Mouse (Mus musculus) right cerebral cortex, postnatal 14 days (tissue): ENCODE data around the gene Vash1.

Experiments
- DNase-seq: peaks from one replicate; pipeline ENCODE4 v3.0.0; 2022

The Vash1 gene

DNA sequence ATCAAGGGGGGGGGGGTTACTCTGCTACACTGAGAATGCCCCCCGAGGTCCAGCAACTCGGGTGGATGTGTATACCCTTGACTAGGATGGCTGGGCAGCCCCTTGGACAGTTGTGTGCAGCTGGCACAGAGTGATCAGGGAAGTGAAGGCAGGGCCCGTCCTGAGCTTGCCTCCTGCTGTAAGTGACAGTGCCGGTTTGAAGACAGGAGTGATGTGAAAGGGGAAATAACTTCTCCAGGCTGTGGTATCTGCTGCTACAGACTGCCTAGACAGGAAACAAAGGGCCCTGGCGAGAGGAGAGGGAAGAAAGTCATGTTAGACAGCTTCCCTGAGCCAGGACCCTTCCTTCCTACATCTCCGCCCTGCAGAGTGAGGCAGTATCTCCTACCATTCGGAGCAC is 5.2 kb downstream of the Vash1 start:
- no peak for DNase-seq

DNA sequence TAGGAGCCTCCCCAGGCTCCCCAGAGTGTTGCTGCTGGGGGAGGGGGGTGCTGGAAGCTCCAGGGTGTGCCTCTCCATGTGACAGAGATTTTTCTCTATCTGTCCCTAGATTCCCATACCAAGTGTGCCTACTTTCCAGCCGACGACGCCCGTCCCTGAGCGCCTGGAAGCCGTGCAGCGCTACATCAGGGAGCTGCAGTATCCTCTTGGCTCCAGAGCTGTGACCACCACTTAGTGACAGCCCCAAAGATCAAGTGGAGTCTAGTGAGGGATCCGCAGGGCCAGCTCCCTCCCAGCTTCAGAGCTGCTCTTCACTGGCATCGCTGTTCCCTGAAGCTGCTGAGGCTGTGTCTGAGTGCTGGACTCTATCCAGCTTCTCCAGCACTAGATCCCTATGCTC is 6.8 kb downstream of the Vash1 start:
- no peak for DNase-seq

DNA sequence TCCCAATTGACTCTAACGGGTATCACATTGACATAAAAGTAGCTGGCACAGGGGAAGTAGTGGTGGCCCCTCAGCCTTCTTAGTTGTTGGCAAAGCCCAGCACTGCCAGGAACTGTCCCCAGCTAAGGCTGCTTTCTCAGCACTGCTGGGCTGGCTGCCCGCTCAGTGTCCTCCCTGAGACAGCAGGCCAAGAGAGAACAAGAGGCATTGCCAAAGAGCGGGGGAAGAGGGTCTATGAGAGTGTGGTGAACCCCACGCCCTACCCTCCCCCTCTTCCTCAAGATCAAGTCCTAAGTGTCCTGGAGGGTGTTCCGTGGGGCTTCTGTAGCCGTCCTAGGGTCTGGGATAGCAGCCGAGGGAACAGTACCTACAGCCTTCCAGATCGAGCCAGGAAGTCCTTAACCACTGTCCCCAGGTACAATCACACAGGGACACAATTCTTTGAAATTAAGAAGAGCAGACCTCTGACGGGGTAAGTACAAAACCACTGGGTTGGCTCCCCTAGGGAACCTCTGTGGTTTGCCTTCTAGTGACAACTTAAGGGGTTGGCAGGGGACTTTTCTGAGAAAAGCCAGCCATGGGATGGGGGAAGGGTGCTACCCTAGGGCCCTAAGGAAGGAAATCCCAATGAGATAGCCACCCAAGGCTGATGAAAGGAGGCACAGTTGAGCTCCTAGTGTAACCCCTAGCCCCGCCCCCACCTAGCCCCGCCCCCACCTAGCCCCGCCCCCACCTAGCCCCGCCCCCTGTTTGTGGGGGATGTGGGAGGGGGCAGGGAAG is 8.2 kb downstream of the Vash1 start:
- no peak for DNase-seq

DNA sequence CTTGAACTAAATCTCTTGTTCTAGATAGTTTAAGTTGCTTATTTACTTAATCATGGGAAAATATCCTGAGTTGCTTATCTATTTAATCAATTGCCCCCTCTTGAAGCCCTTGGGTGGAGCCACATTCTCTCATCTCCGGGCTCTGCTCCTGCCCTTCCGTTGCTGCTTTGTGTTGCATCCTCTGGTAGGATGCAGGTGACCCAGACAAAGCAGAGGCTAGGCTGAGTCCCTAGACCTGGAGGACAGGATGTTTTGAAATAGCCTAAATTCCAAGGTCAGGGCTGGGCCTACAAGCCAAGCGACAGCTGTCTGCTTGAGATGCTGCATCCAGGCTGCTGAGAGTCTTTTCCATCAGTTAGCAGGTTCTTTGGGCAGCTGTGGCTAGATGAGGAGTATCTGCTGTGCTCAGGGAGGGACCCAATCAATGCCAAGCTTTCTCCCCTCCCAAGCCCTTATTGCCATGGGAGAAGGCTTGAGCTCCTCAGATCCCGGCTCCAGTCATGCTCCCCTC is 9.0 kb downstream of the Vash1 start:
- DNase-seq = no peak

DNA sequence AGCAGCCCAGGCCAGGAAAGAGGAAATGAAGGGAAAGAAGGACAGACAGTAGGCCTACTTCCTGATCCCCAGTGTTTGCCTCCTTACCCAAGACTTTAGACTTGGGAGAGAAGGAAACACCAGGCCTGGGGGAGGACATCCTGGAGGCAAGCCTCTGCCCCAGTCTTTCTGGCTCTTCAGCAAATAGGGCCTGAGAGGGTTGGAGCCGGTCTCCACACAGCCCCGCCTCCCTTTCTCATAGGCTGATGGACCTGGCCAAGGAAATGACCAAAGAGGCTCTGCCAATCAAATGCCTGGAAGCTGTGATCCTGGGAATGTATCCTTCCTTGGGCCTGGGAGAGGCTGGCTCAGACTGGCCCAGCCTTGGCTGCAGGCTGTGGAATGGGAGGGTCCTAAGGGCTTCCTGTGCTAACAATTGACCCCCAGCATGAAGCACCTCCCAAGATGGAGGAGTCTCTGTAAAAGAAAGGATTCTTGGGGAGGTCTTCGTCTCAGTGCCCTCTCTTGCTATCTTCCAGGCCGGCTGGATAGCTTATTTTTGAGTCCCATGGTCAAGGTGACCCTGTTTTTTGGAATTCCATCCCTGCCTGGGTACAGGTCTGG is 9.6 kb downstream of the Vash1 start:
- DNase-seq = no peak

DNA sequence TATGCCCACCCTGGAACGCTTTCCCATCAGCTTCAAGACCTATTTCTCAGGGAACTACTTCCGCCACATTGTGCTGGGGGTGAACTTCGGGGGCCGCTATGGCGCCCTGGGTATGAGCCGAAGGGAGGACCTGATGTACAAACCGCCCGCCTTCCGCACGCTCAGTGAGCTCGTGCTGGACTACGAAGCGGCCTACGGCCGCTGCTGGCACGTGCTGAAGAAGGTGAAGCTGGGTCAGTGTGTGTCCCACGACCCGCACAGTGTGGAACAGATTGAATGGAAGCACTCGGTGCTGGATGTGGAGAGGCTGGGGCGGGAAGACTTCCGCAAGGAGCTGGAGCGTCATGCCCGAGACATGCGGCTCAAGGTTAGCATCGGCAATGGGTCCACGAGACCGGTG is 10.4 kb downstream of the Vash1 start:
- no peak for DNase-seq

DNA sequence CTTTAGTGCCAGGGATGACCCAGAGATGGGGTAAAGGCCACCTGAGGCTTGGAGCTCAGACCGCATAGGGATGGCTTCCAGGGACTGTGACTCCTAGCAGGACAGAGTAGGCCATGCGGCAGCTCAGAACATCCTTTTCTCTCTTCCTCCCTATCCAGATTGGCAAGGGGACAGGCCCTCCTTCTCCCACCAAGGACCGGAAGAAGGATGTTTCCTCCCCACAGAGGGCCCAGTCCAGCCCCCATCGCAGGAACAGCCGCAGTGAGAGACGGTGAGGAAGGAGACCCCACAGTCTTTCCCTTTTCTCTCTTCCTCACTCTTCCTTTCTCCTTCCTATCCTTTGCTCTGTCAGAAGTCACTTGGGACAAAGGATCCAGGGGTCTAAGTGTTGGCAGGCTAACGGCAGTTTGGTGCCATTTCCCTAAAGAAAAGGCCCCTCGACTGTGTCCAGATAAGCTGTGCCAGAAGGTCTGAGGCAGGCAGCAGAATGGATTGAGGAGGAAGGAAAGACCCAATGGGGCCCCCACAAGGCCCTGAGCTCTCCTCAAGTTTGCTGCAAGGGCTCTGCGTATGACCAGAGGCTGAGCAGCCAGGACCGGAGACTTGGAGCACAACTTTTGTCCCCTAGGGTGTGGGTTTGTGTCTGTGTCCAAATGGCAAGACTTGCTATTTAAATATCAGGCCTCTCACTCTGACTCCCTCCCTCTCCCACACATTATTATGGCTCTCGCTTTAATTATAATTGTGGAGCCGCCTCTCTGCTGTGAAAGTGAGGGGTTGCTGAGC is 12.4 kb downstream of the Vash1 start:
- no peak for DNase-seq

DNA sequence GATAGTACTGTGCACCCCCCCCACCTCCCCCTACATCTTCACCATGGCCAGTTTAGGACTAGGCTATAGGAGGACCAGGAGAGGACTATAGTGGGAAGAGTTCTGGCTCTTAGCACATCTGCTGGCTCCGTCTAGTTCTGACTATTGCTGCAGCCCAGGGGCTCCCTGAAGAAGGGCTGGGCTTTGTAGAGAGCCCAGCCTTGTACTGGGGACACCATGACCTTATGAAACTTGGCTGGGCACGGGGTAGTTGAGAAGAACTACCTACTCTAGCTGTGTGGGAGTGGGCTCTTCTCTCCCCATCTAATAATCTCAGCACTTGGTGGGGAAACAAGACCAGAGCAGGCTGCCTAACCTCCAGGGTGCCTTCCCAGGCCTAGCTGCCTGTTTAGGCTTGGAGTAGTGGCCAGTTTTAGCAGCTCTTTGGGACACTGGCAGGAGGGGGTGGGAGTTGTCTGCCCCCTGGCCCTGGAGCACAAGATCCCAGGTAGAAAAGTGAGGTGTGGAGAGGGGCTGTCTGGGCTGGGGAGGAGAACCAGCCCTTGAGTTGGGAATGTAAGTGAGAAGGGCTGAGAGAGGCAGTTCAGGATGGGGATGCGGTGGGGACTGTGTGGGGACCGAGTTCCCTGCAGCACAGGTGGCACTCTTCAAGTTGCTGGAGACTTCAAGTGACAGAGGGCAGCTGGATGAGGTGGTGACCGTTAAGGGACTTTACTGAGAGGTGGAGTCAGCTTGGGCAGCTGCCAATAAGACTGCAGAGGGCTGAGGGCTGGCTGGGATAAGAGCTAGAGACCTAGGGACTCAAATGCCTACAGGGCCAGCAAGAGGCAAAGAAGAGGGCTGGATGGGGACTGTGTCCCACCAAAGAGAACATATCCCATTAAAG is 14.2 kb downstream of the Vash1 start:
- no peak for DNase-seq

DNA sequence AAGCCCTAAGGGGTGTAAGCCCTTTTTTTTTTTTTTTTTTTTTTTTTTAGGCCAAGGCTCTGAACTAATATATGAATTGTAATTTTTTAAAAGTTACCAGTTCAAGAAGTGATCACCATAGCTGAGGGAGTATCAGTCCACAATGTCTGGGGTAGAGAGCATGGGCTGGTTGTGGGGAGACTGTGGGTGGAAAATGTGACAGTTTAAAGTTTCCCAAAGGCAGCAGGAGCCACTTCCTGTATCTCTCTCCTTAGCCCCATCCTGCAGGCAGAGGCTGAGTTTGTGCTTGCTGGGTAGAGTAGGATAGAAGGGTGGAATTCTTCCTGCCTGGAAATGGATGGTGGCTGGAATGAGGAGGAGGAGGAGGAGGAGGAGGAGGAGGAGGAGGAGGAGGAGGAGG is 14.9 kb downstream of the Vash1 start:
- DNase-seq = no peak

DNA sequence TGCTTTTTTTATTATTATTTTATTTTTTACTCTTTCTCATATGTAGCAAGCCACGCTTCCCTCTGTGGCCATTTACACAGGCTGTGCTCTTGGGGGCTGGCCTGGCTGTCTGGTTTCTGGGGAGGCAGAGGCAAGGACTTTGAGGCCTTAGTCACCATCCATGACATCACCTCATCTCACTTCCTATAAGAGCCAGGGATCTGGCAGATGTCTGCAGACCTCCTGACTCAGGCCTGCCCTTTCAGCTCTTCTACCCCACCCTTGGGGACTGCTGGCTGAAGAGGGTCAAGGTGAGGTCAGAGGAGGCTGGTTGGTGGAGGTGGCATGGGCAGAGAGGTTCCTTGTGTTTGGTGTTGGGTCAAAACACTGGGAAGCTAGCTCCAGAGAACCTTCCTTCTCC is 15.9 kb downstream of the Vash1 start:
- DNase-seq = no peak

DNA sequence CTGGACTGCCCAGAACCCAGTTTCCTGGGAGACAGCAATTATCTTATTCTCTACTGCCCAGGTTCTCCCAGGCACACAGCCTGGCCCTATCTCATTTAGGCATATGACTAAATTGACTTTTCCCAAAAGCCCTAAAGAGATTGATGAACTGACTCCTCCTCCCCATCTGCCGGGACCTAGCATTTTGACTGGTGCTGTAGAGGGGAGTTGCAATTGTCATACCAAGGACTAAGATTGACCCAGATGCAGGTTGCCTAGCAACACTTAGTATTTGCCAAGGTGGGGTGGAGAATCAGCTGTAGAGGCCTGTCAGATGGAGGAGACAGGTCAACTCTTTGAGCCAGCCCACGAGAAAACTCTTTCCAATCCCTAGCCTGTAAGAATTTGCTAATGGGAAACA is 19.5 kb downstream of the Vash1 start:
- DNase-seq = no peak

DNA sequence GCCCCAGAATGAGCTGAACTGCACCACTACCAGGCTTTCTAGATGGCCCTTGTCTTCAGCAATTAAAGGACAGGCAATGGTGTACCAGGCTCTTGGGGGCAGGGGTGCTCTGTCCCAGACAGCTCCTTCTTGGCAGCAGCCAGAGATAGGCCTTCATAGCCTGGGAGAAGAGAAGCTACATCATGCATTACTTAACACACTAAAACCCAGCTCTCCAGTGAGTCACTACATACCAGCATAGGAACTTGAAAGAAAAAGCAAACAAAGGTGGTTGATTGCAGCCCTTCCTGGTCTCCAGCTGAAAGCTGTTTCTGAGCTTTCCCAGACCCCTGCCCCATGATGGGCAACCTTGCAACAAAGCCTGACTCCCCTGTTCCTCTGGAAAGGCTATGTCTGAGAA is 20.0 kb downstream of the Vash1 start:
- DNase-seq = no peak

DNA sequence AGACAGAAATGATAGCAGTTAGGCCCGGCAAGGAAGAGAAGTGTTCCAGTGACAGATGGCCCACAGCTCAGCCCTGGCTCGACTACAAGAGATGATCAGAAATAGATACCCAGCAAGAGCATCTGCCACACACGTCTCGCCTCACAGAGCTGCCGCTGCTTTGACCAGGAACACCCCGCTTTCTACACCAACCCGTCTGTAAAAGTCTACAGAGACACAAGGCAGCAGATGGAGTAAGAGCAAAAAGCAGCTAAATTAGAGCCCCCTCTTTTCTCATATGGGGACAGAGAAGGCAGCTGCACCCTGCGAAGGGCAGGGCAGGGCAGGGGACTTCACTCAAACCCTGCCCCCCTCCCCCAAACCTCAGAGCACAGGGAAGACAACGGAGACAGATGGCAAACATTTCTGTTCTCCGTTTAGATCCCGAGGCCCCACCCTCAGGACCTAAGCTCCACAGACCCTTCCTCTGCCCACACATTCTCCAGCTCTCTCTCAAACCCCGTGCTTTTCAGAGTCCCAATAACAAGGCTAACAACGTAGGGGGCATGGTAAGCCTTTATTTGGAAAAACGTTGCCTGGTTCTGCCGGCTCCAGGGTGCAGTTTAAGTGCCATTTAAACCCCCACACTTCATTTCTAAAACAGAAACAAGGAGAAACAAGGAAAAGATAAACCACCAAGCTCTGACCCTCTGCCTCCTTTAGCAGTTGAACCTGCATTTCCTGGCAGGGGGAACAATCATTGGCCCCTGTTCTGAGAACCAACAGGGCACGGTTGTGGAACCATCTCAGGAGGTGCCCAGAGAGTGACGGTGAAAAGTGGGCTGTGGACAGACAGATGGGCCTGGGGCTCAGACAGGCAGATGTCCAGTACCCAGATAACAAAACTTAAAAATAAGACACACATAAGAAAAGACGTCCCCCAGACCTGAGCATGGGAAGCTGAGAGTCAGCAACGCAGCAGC is 21.7 kb downstream of the Vash1 start:
- DNase-seq = peak; percentile 70

DNA sequence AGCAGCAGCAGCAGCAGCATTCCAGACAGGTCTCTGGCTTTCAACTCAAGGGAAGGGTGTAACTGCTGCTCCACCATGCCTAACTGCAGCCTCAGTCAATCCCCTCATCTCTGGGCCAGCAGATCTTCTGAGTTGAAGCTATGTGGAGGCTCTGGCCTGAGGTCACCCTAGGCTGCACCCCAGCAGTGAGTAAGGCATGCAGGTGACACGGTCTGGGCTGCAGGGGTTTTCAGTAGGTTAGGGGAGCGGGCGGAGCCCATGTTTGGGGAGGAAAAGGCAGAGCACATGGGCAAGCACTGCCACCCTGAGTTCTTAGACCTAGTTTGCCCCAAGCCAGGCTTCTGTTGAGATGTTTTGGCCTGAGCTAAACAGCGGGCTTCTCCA is 22.4 kb downstream of the Vash1 start:
- DNase-seq = no peak

DNA sequence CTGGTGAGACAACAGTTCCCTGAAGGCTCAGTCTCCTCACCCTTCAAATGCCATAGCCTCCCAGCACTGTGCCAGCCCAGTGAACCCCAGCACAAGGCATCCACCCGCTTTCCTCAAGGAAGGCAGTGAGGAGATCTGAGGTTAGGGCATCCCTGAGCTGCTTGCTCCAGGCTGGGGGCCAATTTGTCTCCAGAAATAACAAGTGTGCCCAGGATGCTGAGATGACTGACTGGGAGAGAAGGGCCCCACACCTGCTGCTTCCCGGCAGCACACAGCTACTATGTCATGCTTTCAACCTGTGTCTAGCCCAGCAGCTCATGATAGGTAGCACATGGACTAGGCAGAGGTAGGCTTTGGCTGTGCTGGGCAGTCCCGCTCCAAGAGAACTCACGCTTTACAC is 23.0 kb downstream of the Vash1 start:
- DNase-seq = no peak

DNA sequence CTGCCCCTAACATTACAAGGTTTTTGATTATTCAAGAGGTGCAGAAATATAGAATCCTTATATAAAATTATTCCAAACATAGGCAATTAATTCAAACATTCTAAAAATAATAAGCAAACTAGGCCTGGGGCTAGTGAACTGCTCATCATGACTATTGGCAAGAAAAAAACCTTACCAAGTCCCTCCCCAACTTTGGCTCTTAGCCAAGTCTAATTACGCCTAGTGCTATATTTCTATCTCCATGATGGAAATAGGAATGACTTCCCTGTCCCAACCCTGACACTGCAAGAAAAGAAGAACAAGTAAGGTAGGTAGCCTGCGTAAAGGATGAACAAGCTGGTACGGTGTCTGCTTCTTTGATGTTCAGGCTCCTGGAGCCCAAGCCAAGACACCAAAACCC is 24.2 kb downstream of the Vash1 start:
- DNase-seq = no peak

DNA sequence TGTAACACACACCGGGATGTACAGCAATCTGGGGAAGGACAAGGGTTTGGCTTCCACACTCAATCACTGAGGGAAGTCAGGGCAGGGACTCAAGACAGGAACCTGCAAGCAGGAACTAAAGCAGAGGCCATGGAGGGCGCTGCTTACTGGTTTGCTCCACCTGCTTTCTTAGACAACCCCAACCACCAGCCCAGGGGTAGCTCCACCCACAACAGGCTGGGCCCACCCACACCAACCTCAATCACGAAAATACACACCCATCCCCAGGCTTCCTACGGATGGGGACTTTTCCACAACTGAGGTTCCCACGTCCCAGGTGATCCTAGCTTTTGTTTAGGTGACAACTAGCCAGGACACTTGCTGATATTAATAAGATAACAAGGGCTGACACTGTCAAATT is 27.3 kb downstream of the Vash1 start:
- DNase-seq = no peak

DNA sequence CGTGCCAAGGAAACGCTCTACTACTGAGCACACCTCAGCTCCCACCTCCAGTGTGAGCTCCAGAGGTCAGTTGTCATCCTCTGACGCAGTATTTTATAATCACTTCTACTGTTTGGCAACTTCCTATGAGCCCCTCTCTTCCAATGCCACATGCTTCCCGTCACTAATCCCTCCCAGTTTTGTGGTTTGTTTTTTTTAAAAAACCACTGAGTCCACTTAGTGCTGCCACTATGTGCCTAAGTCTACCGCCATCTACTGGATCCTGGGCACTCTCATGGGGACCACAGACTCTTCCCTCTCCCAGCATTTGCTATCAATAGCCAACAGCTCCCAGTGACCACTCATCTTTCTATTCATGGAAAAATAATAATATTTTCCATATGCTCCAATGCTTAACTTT is 35.5 kb downstream of the Vash1 start:
- no peak for DNase-seq

DNA sequence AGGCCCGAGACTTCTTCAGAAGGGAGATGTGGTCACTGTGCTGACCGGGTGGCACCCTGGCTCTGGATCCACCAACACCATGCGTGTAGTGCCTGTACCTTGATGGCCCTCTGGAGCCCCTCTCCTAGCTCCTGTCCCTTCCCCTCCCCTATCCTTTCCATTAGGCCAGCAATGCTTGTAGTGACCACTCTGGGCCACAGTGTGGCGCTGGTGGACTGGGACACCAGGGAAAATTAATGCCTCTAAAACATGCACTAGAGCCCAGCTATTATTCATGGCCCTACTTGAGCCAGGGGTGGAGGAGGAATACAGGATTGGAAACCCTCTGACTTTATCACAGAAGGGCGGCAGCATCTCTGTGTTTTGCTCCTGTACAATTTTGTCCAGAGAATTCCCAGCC is 36.9 kb downstream of the Vash1 start:
- DNase-seq = peak; percentile 75

DNA sequence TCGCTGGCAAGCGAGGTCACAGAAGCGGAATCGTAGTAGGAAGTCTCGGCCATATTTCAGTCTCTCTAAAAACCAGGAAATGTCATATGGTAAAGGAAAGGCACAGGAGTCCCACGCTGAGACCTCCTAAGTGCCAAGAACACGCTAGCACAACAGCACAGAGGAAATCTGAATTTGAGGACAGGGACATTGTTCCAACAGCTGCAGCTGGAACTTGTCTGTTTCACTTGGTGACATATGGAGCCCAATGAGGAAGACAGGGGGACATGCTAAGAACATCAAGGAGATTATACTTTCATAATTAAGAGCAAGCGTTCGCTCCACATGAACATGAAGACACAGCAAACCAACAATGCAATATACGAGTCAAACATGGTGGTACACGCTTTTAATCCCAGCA is 38.5 kb downstream of the Vash1 start:
- DNase-seq = no peak

DNA sequence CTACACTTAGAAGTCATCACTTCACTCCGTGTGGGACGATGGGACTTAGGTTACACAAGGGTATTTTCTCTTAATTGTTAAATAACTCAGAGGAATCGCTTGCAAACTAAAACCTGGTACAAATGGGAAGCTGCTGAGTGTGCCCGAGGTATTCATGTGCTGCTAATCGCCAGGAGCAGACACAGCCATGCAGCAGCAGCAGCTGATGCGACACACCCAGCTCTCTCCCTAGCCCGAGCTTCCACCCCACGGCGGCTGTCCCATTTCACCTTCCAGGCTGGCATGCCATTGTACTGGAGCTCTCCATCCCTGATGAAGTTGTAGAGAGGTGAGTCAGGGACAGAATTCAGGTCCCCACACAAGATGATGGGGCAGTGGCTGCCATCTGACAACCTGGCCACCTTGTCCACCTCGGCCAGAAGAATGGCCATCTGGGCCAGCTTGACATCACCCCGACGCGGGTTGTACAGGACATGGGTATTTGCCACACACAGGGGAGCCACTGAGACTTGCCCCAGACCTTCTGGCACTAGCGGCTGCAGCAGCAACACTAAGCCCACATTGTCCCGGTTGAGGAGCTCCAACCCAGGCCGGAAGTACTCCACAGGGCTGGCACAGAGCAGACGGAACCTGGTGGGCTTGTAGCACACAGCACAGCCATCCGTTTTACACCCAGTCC is 41.6 kb downstream of the Vash1 start:
- no peak for DNase-seq
